Mouse (Mus musculus): ENCODE measurements around the gene Arhgap30. TPM values are rescaled to one million over a fixed set of nuclear protein-coding genes. Genes with fewer than 3 reads are reported as not detected.

Gene Arhgap30
- total and polyA plus RNA-seq, 3 experiments, result 52.0 to 78.5 (median 70.8) TPM

GRCm38 (mm10) chr1:171435288-171435814, 46.6 kb downstream of the Arhgap30 start:
- Histone ChIP-seq H3K27ac (ENCODE audit: insufficient read depth, low read depth) (no peak overlapping the region), H3K4me3 (replicated peaks in 1 of 3; ENCODE audit: low read depth in 2 of 3, low read length in 2 of 3, poor library complexity in 1 of 3) (no peak overlapping the region), H3K4me1 (ENCODE audit: control insufficient read depth in 1 of 2, insufficient read depth in 2 of 2) (peaks cover 3 to 29% of the 10 kb centered on the region in 2 experiments; a peak in 2 of 4 replicates), H3K36me3 (replicated peaks in 1 of 2; ENCODE audit: control insufficient read depth in 1 of 2, insufficient read depth in 1 of 2, low read length in 1 of 2) (no peaks in the 10 kb centered on the region), H3K9me3 (replicated peaks; ENCODE audit: low read length) (no peaks in the 10 kb centered on the region), H3K27me3 (replicated peaks) (peaks cover 39% of the 10 kb centered on the region), H3K9ac (ENCODE audit: insufficient read depth, low read depth) (no peak overlapping the region), H3K79me2 (replicated peaks; ENCODE audit: control insufficient read depth, extremely low read depth, insufficient read depth, poor library complexity, severe bottlenecking) (no peaks in the 10 kb centered on the region), H3K4me2 (ENCODE audit: insufficient read depth, low read depth, poor library complexity, severe bottlenecking) (no peak overlapping the region)
- TF ChIP-seq NRF1 (IDR thresholded peaks at IDR 0.05; ENCODE audit: low read depth, low read length), result no peak
- no peak for TF ChIP-seq TBP (conservative IDR thresholded peaks at IDR 0.05; ENCODE audit: low read depth, low read length)
- TF ChIP-seq MAFK (IDR thresholded peaks at IDR 0.05; ENCODE audit: insufficient replicate concordance, low read length), result no peak
- no peak for TF ChIP-seq RAD21 (IDR thresholded peaks at IDR 0.05; ENCODE audit: low read depth, low read length)
- TF ChIP-seq MEF2A (IDR thresholded peaks at IDR 0.05; ENCODE audit: borderline replicate concordance, low read depth, low read length), result no peak
- TF ChIP-seq KAT2A (IDR thresholded peaks at IDR 0.05; ENCODE audit: insufficient replicate concordance, low read length), result no peak
- TF ChIP-seq EP300 (IDR thresholded peaks at IDR 0.05; ENCODE audit: low read length), result no peak
- no peak for TF ChIP-seq CTCF (conservative IDR thresholded peaks at IDR 0.05 in 1 of 2, IDR thresholded peaks at IDR 0.05 in 1 of 2; ENCODE audit: low read depth in 2 of 2, low read length in 2 of 2)
- TF ChIP-seq MXI1 (IDR thresholded peaks at IDR 0.05; ENCODE audit: low read depth, low read length), result no peak
- TF ChIP-seq RCOR1 (conservative IDR thresholded peaks at IDR 0.05; ENCODE audit: low read depth, low read length), result no peak
- TF ChIP-seq ZMIZ1 (IDR thresholded peaks at IDR 0.05; ENCODE audit: low read depth, low read length), result no peak
- TF ChIP-seq SMC3 (IDR thresholded peaks at IDR 0.05; ENCODE audit: low read depth, low read length), result no peak
- TF ChIP-seq USF2 (conservative IDR thresholded peaks at IDR 0.05; ENCODE audit: low read depth, low read length), result no peak
- TF ChIP-seq IRF4 (IDR thresholded peaks at IDR 0.05; ENCODE audit: low read depth, low read length), result no peak
- dilution Hi-C loops (cut with MboI; ENCODE audit: extremely low pct_ligation_motif_present, extremely low pct_unique_long_range_greater_than_20kb, low sequenced_read_pairs) (no loop called here), in situ Hi-C loops (cut with MboI; ENCODE audit: low pct_ligation_motif_present, low pct_unique_long_range_greater_than_20kb, low sequenced_read_pairs) (no loop called here)
- DNase-seq (ENCODE audit: extremely low read depth), result no peak

GRCm38 (mm10) chr1:171435974-171436373, 47.2 kb downstream of the Arhgap30 start:
- no peaks in the 10 kb centered on the region for H3K79me2 ChIP-seq (replicated peaks; ENCODE audit: control insufficient read depth, extremely low read depth, insufficient read depth, poor library complexity, severe bottlenecking)
- no peak for DNase-seq (ENCODE audit: extremely low read depth)
- in situ Hi-C loops (cut with MboI; ENCODE audit: low pct_ligation_motif_present, low pct_unique_long_range_greater_than_20kb, low sequenced_read_pairs) (no loop called here), dilution Hi-C loops (cut with MboI; ENCODE audit: extremely low pct_ligation_motif_present, extremely low pct_unique_long_range_greater_than_20kb, low sequenced_read_pairs) (no loop called here)
- no peak overlapping the region for H3K4me3 ChIP-seq (replicated peaks in 1 of 3; ENCODE audit: low read depth in 2 of 3, low read length in 2 of 3, poor library complexity in 1 of 3)
- H3K36me3 ChIP-seq (replicated peaks in 1 of 2; ENCODE audit: control insufficient read depth in 1 of 2, insufficient read depth in 1 of 2, low read length in 1 of 2), result no peaks in the 10 kb centered on the region
- H3K4me2 ChIP-seq (ENCODE audit: insufficient read depth, low read depth, poor library complexity, severe bottlenecking), result no peak overlapping the region
- H3K9ac ChIP-seq (ENCODE audit: insufficient read depth, low read depth), result no peak overlapping the region
- H3K4me1 ChIP-seq (ENCODE audit: control insufficient read depth in 1 of 2, insufficient read depth in 2 of 2), result peaks cover 3 to 29% of the 10 kb centered on the region in 2 experiments; a peak in 2 of 4 replicates
- TF ChIP-seq RAD21 (IDR thresholded peaks at IDR 0.05; ENCODE audit: low read depth, low read length) (no peak), NELFE (IDR thresholded peaks at IDR 0.05; ENCODE audit: low read depth, low read length) (no peak), KAT2A (IDR thresholded peaks at IDR 0.05; ENCODE audit: insufficient replicate concordance, low read length) (no peak), HCFC1 (IDR thresholded peaks at IDR 0.05; ENCODE audit: low read depth, low read length) (no peak), MAFK (IDR thresholded peaks at IDR 0.05; ENCODE audit: insufficient replicate concordance, low read length) (no peak), CTCF (conservative IDR thresholded peaks at IDR 0.05 in 1 of 2, IDR thresholded peaks at IDR 0.05 in 1 of 2; ENCODE audit: low read depth in 2 of 2, low read length in 2 of 2) (no peak), MEF2A (IDR thresholded peaks at IDR 0.05; ENCODE audit: borderline replicate concordance, low read depth, low read length) (no peak), JUND (conservative IDR thresholded peaks at IDR 0.05; ENCODE audit: low read depth, low read length) (no peak), GABPA (IDR thresholded peaks at IDR 0.05; ENCODE audit: insufficient replicate concordance, low read depth, low read length) (no peak), MAX (IDR thresholded peaks at IDR 0.05; ENCODE audit: low read length) (no peak), UBTF (IDR thresholded peaks at IDR 0.05; ENCODE audit: low read depth, low read length) (no peak), ZKSCAN1 (IDR thresholded peaks at IDR 0.05; ENCODE audit: borderline replicate concordance, low read depth, low read length) (no peak), NRF1 (IDR thresholded peaks at IDR 0.05; ENCODE audit: low read depth, low read length) (no peak)
- H3K9me3 ChIP-seq (replicated peaks; ENCODE audit: low read length), result no peaks in the 10 kb centered on the region
- H3K27ac ChIP-seq (ENCODE audit: insufficient read depth, low read depth), result no peak overlapping the region
- peaks cover 37% of the 10 kb centered on the region for H3K27me3 ChIP-seq (replicated peaks)

Measured in CH12.LX (cell line).